Mouse (Mus musculus): ENCODE data around the gene Slc2a4. TPM values are rescaled to one million over a fixed set of nuclear protein-coding genes. Genes with fewer than 3 reads are reported as not detected.

The Slc2a4 gene
- polyA plus RNA-seq, 1 experiment from 2014 or later: 14.9 TPM

DNA sequence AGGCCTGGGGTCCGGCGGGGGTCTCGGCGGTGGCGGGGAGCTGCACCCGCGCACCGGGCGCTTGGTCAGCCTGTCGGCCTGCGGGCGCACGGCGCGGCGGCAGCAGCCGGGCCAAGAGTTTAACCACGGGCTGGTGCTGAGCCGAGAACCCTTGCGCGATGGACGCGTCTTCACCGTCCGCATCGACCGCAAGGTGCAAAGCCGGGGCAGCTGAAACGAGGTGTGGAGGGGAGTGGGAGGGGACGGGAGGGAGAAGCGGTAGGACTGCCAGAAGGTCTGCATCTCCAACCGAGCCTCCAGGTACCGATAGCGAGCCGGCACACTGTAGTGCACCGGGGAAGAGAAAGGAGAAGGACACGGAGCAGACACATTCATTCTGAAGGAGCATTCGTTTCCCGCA, 46.0 kb downstream of the Slc2a4 start:
- peak overlapping the region; percentile 92 for H3K9ac ChIP-seq
- H3K36me3 ChIP-seq: peaks cover 39% of the 10 kb centered on the region
- peak overlapping the region; percentile 95 for H3K27ac ChIP-seq
- under 1% methylated on average over 39 of the region's 39 CpGs for WGBS (ENCODE audit: insufficient replicate concordance)
- peak overlapping the region; percentile 95 for H3K4me2 ChIP-seq
- H3K27me3 ChIP-seq (replicated peaks): peaks cover 8% of the 10 kb centered on the region
- no peaks in the 10 kb centered on the region for H3K9me3 ChIP-seq (replicated peaks)
- peaks cover 47% of the 10 kb centered on the region for H3K4me1 ChIP-seq
- H3K4me3 ChIP-seq: peak overlapping the region; percentile 86
- peak; percentile 2; the same call in 1 of the 2 replicates for ATAC-seq

GRCm38 (mm10) chr11:69901406-69901846, 46.6 kb downstream of the Slc2a4 start:
- Histone ChIP-seq H3K27me3 (replicated peaks) (peaks cover 8% of the 10 kb centered on the region), H3K27ac (peak overlapping the region; percentile 95), H3K4me3 (peak overlapping the region; percentile 86), H3K9me3 (replicated peaks) (no peaks in the 10 kb centered on the region), H3K4me2 (peak overlapping the region; percentile 95), H3K36me3 (peaks cover 33% of the 10 kb centered on the region), H3K9ac (peak overlapping the region; percentile 92), H3K4me1 (peaks cover 47% of the 10 kb centered on the region)
- under 1% methylated on average over 42 of the region's 42 CpGs for WGBS (ENCODE audit: insufficient replicate concordance)
- ATAC-seq: peak; percentile 62

DNA sequence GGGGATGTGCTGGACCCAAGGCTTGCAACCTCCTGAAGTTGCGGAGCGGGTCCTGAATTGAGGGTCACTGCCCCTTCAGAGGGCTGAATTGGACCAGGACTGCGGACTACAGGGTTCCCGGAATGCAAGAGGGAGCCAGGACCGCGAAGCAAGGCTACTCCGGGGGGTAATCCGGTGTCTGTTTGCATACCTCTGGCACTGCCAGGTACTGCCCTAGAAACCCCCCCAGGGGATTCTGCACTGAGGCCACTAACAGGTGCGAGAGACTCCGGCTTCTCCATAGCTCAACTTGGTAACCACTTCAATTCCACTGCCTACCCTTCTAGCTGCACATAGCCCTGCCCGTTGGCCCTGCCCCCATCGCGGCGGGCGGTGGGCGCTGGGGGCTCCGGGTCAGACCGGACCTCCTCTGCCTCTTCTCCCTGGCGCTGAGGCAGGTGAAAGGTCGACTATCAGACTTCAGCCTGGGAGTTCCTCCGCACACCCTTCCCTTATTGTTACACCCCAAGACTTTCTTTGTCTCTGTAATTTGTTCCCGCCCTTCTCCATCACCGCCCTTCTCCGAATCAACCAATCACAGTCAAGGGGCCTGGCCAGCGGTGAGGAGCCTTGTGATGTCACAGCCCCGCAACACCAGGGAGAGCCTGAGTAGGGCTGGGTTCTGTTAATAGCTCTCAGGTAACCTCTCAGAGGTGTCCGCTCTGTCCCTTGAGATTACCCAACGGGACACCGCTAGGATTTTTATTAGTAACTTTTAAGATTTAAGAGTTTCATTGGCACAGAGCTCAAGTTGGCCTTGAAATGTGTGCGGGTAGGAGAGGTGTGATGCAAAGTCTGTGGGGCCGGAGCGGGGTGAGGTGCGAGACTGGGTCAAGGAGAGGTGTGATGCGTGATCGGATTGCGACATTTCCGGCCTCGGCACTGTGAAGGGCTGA, 47.2 kb downstream of the Slc2a4 start, which contains the start of the genes 2810408A11Rik and Neurl4:
TSS of gene 2810408A11Rik (minus strand) at position 517 of the 935 bp plus-strand sequence.
TSS of gene Neurl4 (plus strand) at position 602 of the 935 bp plus-strand sequence.
- WGBS (ENCODE audit: insufficient replicate concordance): under 1% methylated on average over 38 of the region's 38 CpGs
- peaks cover 49% of the 10 kb centered on the region for H3K4me1 ChIP-seq
- no peaks in the 10 kb centered on the region for H3K9me3 ChIP-seq (replicated peaks)

DNA sequence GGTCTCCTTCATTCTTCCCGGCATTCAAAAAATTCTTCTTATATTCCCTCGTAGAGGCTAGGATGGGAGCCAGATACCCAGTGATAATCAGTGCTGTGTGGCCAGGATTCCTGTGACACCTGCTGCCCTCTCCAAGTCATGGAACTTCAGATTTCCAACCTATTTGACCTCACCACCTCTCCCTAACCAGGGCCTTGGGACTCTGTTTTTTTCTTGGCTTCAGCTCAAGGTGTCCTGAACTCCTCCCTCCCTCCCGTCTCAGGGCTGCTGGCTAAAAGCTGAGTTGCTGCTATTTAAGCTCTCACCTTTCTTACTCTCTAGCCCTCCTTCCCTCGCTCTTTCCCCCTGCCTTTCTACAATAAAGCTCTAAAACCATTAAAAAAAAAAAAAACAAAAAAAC, 48.1 kb downstream of the Slc2a4 start:
- Histone ChIP-seq H3K4me1 (peaks cover 57% of the 10 kb centered on the region), H3K9ac (no peak overlapping the region; the same call in 1 of the 2 replicates), H3K36me3 (peaks cover 18% of the 10 kb centered on the region), H3K27me3 (replicated peaks) (peaks cover 8% of the 10 kb centered on the region), H3K27ac (no peak overlapping the region), H3K9me3 (replicated peaks) (no peaks in the 10 kb centered on the region), H3K4me2 (peak overlapping the region; percentile 95), H3K4me3 (peak overlapping the region; percentile 86; the same call in 1 of the 2 replicates)
- 45% methylated on average over 4 of the region's 4 CpGs for WGBS (ENCODE audit: insufficient replicate concordance)
- ATAC-seq: no peak

More for the DNA sequence above, 47.2 kb downstream of the Slc2a4 start, which contains the start of the genes 2810408A11Rik and Neurl4:
- Histone ChIP-seq H3K27ac (peak within 1 kb of the TSS; percentile 95), H3K36me3 (peaks cover 27% of the 10 kb centered on the region), H3K4me2 (peak within 1 kb of the TSS; percentile 95), H3K27me3 (replicated peaks) (peaks cover 8% of the 10 kb centered on the region), H3K9ac (peak within 1 kb of the TSS; percentile 92), H3K4me3 (peak within 1 kb of the TSS; percentile 86)
- peak; percentile 91 for ATAC-seq

- peaks cover 54% of the 10 kb centered on the region for H3K4me1 ChIP-seq
- ATAC-seq: peak; percentile 78
- peak within 1 kb of the TSS; percentile 45 for H3K9ac ChIP-seq
- H3K4me3 ChIP-seq: peak within 1 kb of the TSS; percentile 25; the same call in 1 of the 2 replicates
- no peaks in the 10 kb centered on the region for H3K36me3 ChIP-seq
- 36% methylated on average over 4 of the region's 4 CpGs for WGBS (ENCODE audit: insufficient replicate concordance)
- peaks cover 8% of the 10 kb centered on the region for H3K27me3 ChIP-seq (replicated peaks)
- H3K27ac ChIP-seq: peak within 1 kb of the TSS; percentile 57
- H3K4me2 ChIP-seq: peak within 1 kb of the TSS; percentile 50
- no peaks in the 10 kb centered on the region for H3K9me3 ChIP-seq (replicated peaks)
Observed at GRCm38 (mm10) chr11:69895291-69895690, 52.7 kb downstream of the Slc2a4 start, which contains the start of gene Acap1. Gene Acap1 (minus strand): TSS chr11:69895539.

DNA sequence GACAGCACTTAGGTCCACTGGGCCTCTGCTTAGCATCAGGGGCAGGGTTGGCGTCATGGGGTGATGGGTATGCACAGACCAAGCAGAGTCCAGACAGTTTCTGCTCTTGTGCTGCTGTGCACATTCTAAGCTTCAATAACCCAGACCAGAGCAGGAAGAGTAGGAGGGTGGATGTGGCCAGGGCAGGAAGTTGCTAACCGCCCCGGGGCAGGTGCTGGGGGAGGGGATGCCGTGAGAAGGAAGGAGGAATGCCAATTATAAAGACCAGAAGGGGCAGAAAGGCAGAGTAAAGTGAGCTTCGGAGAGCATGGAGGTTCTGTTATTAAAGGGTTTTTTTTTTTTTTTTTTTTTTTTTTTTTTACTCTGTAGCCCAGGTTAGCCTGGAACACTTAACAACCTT, 53.3 kb downstream of the Slc2a4 start:
- Histone ChIP-seq H3K27ac (peak overlapping the region; percentile 57; the same call in 1 of the 2 replicates), H3K9me3 (replicated peaks) (no peaks in the 10 kb centered on the region), H3K9ac (peak overlapping the region; percentile 45), H3K4me3 (no peak overlapping the region), H3K27me3 (replicated peaks) (peaks cover 7% of the 10 kb centered on the region), H3K4me1 (peaks cover 54% of the 10 kb centered on the region), H3K4me2 (0 out of 2 replicates have a peak overlapping the region, but pooled peaks have one; percentile 50), H3K36me3 (no peaks in the 10 kb centered on the region)
- WGBS (ENCODE audit: insufficient replicate concordance): 21% methylated on average over 5 of the region's 5 CpGs
- 0 out of 2 replicates have a peak, but pooled peaks have one; percentile 9 for ATAC-seq

Small RNAs within 50 kb of the gene (microRNA-seq; reads per million reads assigned to microRNA genes)
- gene Gm44349: 1.1 reads per million

Other genes starting within 250 kb of the Slc2a4 start
- gene Polr2a, start 189.6 kb downstream of the Slc2a4 start, polyA plus RNA-seq (2016; fragmentation: Nextera tagmentation; extraction: Ambion mirVana): 17.4 and 20.2 TPM in 2 replicates
- not detected in 2 replicates for gene Slc35g3, start 186.2 kb downstream of the Slc2a4 start, polyA plus RNA-seq (2016; fragmentation: Nextera tagmentation; extraction: Ambion mirVana)
- gene Zbtb4, start 182.3 kb downstream of the Slc2a4 start, polyA plus RNA-seq (2016; fragmentation: Nextera tagmentation; extraction: Ambion mirVana): 0.43 and 0.70 TPM in 2 replicates
- gene Chrnb1, start 152.2 kb downstream of the Slc2a4 start, polyA plus RNA-seq (2016; fragmentation: Nextera tagmentation; extraction: Ambion mirVana): 0.63 and 0.64 TPM in 2 replicates
- gene Fgf11, start 146.3 kb downstream of the Slc2a4 start, polyA plus RNA-seq (2016; fragmentation: Nextera tagmentation; extraction: Ambion mirVana): 0.45 and 0.48 TPM in 2 replicates
- 0.59 and 0.72 TPM in 2 replicates for gene Tmem102, start 142.6 kb downstream of the Slc2a4 start, polyA plus RNA-seq (2016; fragmentation: Nextera tagmentation; extraction: Ambion mirVana)
- not detected in 2 replicates for gene Gm39566, start 132.9 kb downstream of the Slc2a4 start, polyA plus RNA-seq (2016; fragmentation: Nextera tagmentation; extraction: Ambion mirVana)
- not detected in 2 replicates for gene Spem2, start 129.7 kb downstream of the Slc2a4 start, polyA plus RNA-seq (2016; fragmentation: Nextera tagmentation; extraction: Ambion mirVana)
- gene Spem1, start 126.0 kb downstream of the Slc2a4 start, polyA plus RNA-seq (2016; fragmentation: Nextera tagmentation; extraction: Ambion mirVana): not detected in 2 replicates
- gene Nlgn2, start 110.4 kb downstream of the Slc2a4 start, polyA plus RNA-seq (2016; fragmentation: Nextera tagmentation; extraction: Ambion mirVana): 1.3 and 1.4 TPM in 2 replicates
- gene Tmem256, start 109.7 kb downstream of the Slc2a4 start, polyA plus RNA-seq (2016; fragmentation: Nextera tagmentation; extraction: Ambion mirVana): 330 and 338 TPM in 2 replicates
- gene Plscr3, start 101.8 kb downstream of the Slc2a4 start, polyA plus RNA-seq (2016; fragmentation: Nextera tagmentation; extraction: Ambion mirVana): 37.0 and 37.7 TPM in 2 replicates
- gene Tnk1, start 89.5 kb downstream of the Slc2a4 start, polyA plus RNA-seq (2016; fragmentation: Nextera tagmentation; extraction: Ambion mirVana): 1.2 and 1.4 TPM in 2 replicates
- not detected in 2 replicates for gene Tmem95, start 70.2 kb downstream of the Slc2a4 start, polyA plus RNA-seq (2016; fragmentation: Nextera tagmentation; extraction: Ambion mirVana)
- 1.3 TPM in 2 replicates for gene Kctd11, start 66.8 kb downstream of the Slc2a4 start, polyA plus RNA-seq (2016; fragmentation: Nextera tagmentation; extraction: Ambion mirVana)
- 7.6 and 8.1 TPM in 2 replicates for gene Acap1, start 52.6 kb downstream of the Slc2a4 start, polyA plus RNA-seq (2016; fragmentation: Nextera tagmentation; extraction: Ambion mirVana)
- 2.3 TPM in 2 replicates for gene 2810408A11Rik, start 47.2 kb downstream of the Slc2a4 start, polyA plus RNA-seq (2016; fragmentation: Nextera tagmentation; extraction: Ambion mirVana)
- 4.5 and 5.7 TPM in 2 replicates for gene Neurl4, start 47.1 kb downstream of the Slc2a4 start, polyA plus RNA-seq (2016; fragmentation: Nextera tagmentation; extraction: Ambion mirVana)
- 125 TPM in 2 replicates for gene Gps2, start 34.3 kb downstream of the Slc2a4 start, polyA plus RNA-seq (2016; fragmentation: Nextera tagmentation; extraction: Ambion mirVana)
- 2,199 and 2,266 TPM in 2 replicates for gene Eif5a, start 26.2 kb downstream of the Slc2a4 start, polyA plus RNA-seq (2016; fragmentation: Nextera tagmentation; extraction: Ambion mirVana)
- 0.20 and 0.25 TPM in 2 replicates for gene Ybx2, start 12.4 kb downstream of the Slc2a4 start, polyA plus RNA-seq (2016; fragmentation: Nextera tagmentation; extraction: Ambion mirVana)
- gene Cldn7, start 16.6 kb upstream of the Slc2a4 start, polyA plus RNA-seq (2016; fragmentation: Nextera tagmentation; extraction: Ambion mirVana): 2.8 and 3.3 TPM in 2 replicates
- 14.0 and 15.2 TPM in 2 replicates for gene Ctdnep1, start 33.0 kb upstream of the Slc2a4 start, polyA plus RNA-seq (2016; fragmentation: Nextera tagmentation; extraction: Ambion mirVana)
- 88.1 and 91.8 TPM in 2 replicates for gene Elp5, start 34.3 kb upstream of the Slc2a4 start, polyA plus RNA-seq (2016; fragmentation: Nextera tagmentation; extraction: Ambion mirVana)
- gene Gabarap, start 43.0 kb upstream of the Slc2a4 start, polyA plus RNA-seq (2016; fragmentation: Nextera tagmentation; extraction: Ambion mirVana): 260 and 270 TPM in 2 replicates
- gene Phf23, start 47.6 kb upstream of the Slc2a4 start, polyA plus RNA-seq (2016; fragmentation: Nextera tagmentation; extraction: Ambion mirVana): 39.5 and 40.9 TPM in 2 replicates
- 13.4 and 13.7 TPM in 2 replicates for gene Dvl2, start 52.4 kb upstream of the Slc2a4 start, polyA plus RNA-seq (2016; fragmentation: Nextera tagmentation; extraction: Ambion mirVana)
- 89.9 and 91.3 TPM in 2 replicates for gene Acadvl, start 67.2 kb upstream of the Slc2a4 start, polyA plus RNA-seq (2016; fragmentation: Nextera tagmentation; extraction: Ambion mirVana)
- 2.3 and 2.7 TPM in 2 replicates for gene Dlg4, start 68.8 kb upstream of the Slc2a4 start, polyA plus RNA-seq (2016; fragmentation: Nextera tagmentation; extraction: Ambion mirVana)
- gene Asgr1, start 105.9 kb upstream of the Slc2a4 start, polyA plus RNA-seq (2016; fragmentation: Nextera tagmentation; extraction: Ambion mirVana): 0.51 and 0.63 TPM in 2 replicates
- 4.3 and 4.8 TPM in 2 replicates for gene Asgr2, start 144.5 kb upstream of the Slc2a4 start, polyA plus RNA-seq (2016; fragmentation: Nextera tagmentation; extraction: Ambion mirVana)
- gene Mgl2, start 182.1 kb upstream of the Slc2a4 start, polyA plus RNA-seq (2016; fragmentation: Nextera tagmentation; extraction: Ambion mirVana): 0.72 and 0.80 TPM in 2 replicates
- 0.33 TPM in 1 of 2 replicates, not detected in the other for gene Clec10a, start 208.0 kb upstream of the Slc2a4 start, polyA plus RNA-seq (2016; fragmentation: Nextera tagmentation; extraction: Ambion mirVana)